Mouse (Mus musculus): ENCODE measurements at regions not wholly inside any gene's neighbourhood (a gene's known extent, or its start where the extent isn't known, plus 50 kb on each side); places are given as distances from the start of the nearest gene placed in this dataset.

- no peak for DNase-seq (ENCODE audit: low spot score in 2 of 2)
Observed at GRCm38 (mm10) chr15:88469508-88470455, 130.3 kb upstream of the Zdhhc25 start.

- DNase-seq (ENCODE audit: low spot score in 2 of 2), result no peak
Observed at GRCm38 (mm10) chr15:88472351-88473100, 127.6 kb upstream of the Zdhhc25 start.

GRCm38 (mm10) chr15:88473221-88473620 lies 126.9 kb upstream of the Zdhhc25 start:
- DNase-seq (ENCODE audit: low spot score in 2 of 2), result no peak

GRCm38 (mm10) chr15:88483471-88483870 lies 116.6 kb upstream of the Zdhhc25 start:
- no peak for DNase-seq (ENCODE audit: low spot score in 2 of 2)

- no peak for DNase-seq (ENCODE audit: low spot score in 2 of 2)
Observed at GRCm38 (mm10) chr15:88489715-88490114, 110.4 kb upstream of the Zdhhc25 start.

GRCm38 (mm10) chr15:88490316-88491090 lies 109.6 kb upstream of the Zdhhc25 start:
- no peak for DNase-seq (ENCODE audit: low spot score in 2 of 2)

GRCm38 (mm10) chr15:88491091-88491366 lies 109.1 kb upstream of the Zdhhc25 start:
- no peak for DNase-seq (ENCODE audit: low spot score in 2 of 2)

GRCm38 (mm10) chr15:88497957-88498356 lies 102.1 kb upstream of the Zdhhc25 start:
- no peak for DNase-seq (ENCODE audit: low spot score in 2 of 2)

- no peak for DNase-seq (ENCODE audit: low spot score in 2 of 2)
Observed at GRCm38 (mm10) chr15:88502311-88502710, 97.8 kb upstream of the Zdhhc25 start.

GRCm38 (mm10) chr15:88503896-88504295 lies 96.2 kb upstream of the Zdhhc25 start:
- no peak for DNase-seq (ENCODE audit: low spot score in 2 of 2)

GRCm38 (mm10) chr15:88505491-88506119 lies 94.5 kb upstream of the Zdhhc25 start:
- DNase-seq (ENCODE audit: low spot score in 2 of 2), result no peak

GRCm38 (mm10) chr15:88507886-88508285 lies 92.2 kb upstream of the Zdhhc25 start:
- no peak for DNase-seq (ENCODE audit: low spot score in 2 of 2)

GRCm38 (mm10) chr15:88508971-88509370 lies 91.1 kb upstream of the Zdhhc25 start:
- no peak for DNase-seq (ENCODE audit: low spot score in 2 of 2)

GRCm38 (mm10) chr15:88509626-88510025 lies 90.5 kb upstream of the Zdhhc25 start:
- DNase-seq (ENCODE audit: low spot score in 2 of 2), result no peak

- no peak for DNase-seq (ENCODE audit: low spot score in 2 of 2)
Observed at GRCm38 (mm10) chr15:88514091-88514490, 86.0 kb upstream of the Zdhhc25 start.

- DNase-seq (ENCODE audit: low spot score in 2 of 2), result no peak
Observed at GRCm38 (mm10) chr15:88531218-88531617, 68.9 kb upstream of the Zdhhc25 start.

GRCm38 (mm10) chr15:88532008-88532407 lies 68.1 kb upstream of the Zdhhc25 start:
- no peak for DNase-seq (ENCODE audit: low spot score in 2 of 2)

GRCm38 (mm10) chr15:88533354-88533753 lies 66.7 kb upstream of the Zdhhc25 start:
- DNase-seq (ENCODE audit: low spot score in 2 of 2), result no peak

GRCm38 (mm10) chr15:88535516-88535915 lies 64.6 kb upstream of the Zdhhc25 start:
- peak in 1 of 2 experiments; percentile 21 for DNase-seq (ENCODE audit: low spot score in 2 of 2)

GRCm38 (mm10) chr15:88537190-88537589 lies 62.9 kb upstream of the Zdhhc25 start:
- DNase-seq (ENCODE audit: low spot score in 2 of 2), result peak in 1 of 2 experiments; percentile 23

- no peak for DNase-seq (ENCODE audit: low spot score in 2 of 2)
Observed at GRCm38 (mm10) chr15:88542567-88542966, 57.5 kb upstream of the Zdhhc25 start.

Measured in gastrocnemius, postnatal 4 days (tissue).